Mouse (Mus musculus) olfactory bulb, adult 2 months (tissue): Measurements from ENCODE around the gene Phf20.

Source experiments
- CTCF ChIP-seq: fragments of 200-500 bp; IDR thresholded peaks from 2 replicates; pipeline ENCODE4 v1.5.1; 2012; ENCODE audit warnings: low read depth, mild to moderate bottlenecking, low read length, moderate library complexity; ENCODE audit not compliant: insufficient read depth
- POLR2A ChIP-seq: fragments of 200-500 bp; IDR thresholded peaks from 2 replicates; pipeline ENCODE4 v1.6.1; 2012; ENCODE audit warnings: mild to moderate bottlenecking, low read depth, low read length, moderate library complexity; ENCODE audit not compliant: insufficient read depth

DNA sequence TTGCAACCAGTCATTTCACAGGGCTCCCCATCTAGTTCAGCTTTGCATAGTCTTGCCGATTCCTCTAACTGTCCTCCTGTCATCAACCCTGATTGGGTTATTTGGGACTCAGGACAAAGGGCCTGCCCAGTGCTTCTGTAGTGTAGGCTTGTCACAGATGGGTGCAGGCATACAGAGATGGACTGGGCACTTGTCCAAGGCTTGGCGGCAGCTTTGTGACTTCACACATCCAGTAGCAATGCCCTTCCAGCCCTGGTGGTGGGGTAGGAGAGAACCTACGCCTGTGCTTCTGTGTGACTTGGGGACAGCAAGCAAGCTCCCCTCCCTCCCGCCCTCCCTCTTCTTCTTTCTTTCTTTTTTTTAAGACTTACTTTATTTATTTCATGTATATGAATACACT lies 39.6 kb downstream of the Phf20 start:
- no peak for TF ChIP-seq CTCF
- no peak for TF ChIP-seq POLR2A
